Mouse (Mus musculus): ENCODE measurements around the gene Mum1.
A peak's percentile ranks its signal among the peaks of the same experiment; 100 is the strongest.

Gene Mum1

DNA sequence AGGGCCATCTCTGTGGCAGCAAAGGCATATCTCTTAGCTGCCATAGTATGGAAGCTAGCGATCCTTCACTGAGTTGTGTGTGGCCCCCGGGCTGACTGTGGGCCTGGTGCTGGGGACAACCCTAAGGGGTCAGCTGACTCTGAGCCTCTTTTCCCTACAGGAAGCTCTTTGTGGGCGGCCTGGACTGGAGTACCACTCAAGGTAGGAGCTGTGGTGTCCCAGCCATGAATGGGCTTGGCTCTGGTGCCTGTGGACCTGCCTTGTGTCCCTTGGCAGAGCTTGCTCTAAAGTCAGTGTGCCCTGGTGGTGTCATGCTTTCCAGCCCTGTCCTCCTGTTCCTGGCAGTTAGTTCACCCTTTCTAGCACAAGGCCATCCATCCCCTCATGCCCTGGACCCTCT is 47.6 kb downstream of the Mum1 start:
- DNase-seq: no peak

DNA sequence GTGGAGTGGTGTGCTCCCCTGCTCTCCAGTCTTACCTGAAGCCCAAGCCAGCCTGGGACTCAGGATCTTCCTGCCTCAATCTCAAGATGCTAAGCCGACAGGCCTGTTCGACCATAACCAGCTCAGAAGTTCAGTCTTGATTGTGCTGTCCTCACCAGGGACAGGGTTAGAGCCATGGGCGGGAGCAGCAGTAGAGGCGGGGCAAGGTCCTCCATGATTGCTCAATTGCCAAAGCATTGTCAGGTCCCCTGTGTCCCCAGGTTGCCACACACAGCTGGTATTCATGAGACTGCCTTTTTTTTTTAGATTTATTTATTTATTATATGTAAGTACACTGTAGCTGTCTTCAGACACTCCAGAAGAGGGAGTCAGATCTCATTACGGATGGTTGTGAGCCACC is 50.0 kb downstream of the Mum1 start:
- DNase-seq: no peak

DNA sequence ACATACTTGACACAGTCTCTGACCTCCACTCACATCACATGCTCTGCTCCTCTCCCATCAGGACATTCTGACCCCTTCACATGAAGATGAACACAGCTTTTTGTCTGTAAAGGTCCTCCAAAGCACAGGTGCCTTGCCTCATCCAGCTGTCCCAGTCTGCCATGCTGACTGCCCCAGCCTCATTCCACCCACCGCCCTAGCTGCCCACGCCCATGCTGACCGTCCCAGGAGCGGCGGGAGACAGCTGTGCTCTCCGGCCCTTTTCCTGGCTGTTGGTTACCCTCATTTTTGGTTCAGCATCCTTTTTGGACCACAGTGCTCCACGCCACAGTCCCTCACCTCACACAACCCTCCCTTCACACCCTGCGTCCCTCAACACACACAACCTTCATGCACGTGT is 52.2 kb downstream of the Mum1 start:
- DNase-seq: no peak

DNA sequence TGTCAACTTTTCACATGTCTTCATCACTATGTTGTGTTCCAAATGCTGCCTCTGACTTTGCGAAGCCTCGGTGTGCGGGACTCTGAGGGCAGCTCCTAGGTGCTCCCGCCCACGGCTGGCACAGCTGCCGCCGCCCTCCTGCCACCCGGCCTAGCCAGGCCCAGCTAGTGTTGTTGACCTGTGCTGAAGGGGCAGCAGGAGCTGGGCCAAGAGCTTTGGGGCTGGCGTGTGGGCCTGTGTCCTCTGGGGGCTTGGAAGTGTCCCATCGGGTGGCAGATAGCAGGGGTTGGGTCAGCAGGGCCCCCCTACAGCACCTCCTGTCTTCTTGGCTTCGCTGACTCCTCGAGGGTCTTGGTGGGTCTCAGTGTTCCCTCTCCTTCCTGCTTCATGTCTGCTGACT is 53.0 kb downstream of the Mum1 start:
- no peak for DNase-seq

DNA sequence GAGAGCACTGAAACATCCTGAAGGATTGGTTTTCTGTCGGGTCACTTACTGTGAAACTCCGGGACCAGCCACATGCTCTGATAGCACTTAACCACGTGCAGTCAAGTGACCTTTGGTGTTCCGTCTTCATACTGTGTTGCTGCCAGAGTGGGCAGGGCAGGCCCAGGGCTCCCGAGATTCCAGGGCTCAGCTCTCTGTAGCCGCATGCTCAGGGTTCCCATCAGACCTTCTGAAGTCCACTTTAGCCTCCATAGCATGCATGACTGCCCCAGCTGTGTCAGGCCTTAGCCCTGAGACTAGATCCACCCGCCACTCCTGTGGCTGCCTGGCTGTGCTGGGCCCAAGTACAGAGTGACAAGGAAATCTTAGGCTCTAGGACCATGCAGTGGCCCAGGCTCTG is 55.1 kb downstream of the Mum1 start:
- no peak for DNase-seq

DNA sequence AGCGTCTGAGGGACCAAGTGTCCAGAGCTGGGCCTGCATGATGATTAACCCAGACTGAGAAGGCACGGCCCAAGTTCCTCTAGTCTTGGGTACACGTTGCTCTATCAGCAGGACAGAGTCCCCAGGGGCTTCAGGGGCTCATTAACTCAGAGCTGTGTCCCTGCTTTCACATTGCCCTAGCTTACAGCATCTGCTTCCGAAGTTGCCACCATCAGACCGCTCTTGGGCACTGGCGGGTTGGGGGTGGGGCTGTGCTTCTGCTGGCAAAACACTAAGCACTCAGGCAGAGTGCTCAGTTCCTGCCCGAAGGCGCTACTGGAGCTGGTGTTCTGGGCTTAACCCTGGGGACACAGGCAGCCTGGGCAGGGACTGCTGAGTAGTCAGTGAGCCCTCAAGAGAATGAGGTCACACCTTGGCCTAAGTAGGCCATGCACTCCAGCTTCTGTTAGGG is 55.7 kb downstream of the Mum1 start:
- DNase-seq: no peak

DNA sequence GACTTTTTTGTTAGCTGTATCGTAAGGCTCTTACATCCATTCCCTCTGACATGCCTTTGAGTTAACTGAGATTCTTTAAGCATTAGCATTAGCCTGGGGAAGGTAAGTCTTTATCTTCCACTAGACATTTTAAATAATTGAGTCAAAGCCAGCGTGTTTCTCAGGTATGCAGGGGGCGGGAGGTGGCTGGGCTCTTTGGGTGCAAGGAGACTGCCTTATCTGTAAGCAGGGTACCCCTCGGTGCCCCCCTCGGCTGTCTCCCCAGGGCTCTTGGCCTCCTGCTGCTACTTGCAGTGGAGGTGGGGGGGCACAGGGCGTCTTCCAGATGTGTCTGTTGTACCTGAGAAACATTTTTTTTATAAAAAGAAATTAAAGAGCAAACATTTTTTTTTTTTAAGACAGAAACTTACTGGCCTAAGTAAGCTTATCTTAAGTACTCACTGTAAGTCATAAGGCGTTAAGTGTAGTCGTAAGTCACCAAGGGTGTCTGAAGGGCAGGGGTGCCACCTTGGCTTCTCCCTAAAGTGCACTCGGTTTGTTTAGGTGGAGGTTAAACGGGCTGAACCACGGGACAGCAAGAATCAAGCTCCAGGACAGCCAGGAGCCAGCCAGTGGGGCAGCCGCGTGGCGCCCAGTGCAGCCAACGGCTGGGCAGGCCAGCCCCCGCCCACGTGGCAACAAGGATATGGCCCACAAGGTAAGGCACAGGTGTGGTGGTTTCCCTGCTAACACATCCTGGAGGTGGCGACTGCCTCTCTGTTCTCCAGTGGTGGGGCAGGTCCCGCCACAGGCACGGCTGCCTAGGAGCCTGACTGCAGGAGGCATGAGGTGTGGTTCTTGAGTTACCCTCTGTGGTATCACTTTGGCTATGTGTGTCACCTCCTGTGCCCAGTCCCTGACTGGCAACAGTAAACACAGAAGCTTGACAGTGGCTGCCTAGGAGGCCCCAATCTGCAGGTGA is 56.5 kb downstream of the Mum1 start:
- DNase-seq: no peak

DNA sequence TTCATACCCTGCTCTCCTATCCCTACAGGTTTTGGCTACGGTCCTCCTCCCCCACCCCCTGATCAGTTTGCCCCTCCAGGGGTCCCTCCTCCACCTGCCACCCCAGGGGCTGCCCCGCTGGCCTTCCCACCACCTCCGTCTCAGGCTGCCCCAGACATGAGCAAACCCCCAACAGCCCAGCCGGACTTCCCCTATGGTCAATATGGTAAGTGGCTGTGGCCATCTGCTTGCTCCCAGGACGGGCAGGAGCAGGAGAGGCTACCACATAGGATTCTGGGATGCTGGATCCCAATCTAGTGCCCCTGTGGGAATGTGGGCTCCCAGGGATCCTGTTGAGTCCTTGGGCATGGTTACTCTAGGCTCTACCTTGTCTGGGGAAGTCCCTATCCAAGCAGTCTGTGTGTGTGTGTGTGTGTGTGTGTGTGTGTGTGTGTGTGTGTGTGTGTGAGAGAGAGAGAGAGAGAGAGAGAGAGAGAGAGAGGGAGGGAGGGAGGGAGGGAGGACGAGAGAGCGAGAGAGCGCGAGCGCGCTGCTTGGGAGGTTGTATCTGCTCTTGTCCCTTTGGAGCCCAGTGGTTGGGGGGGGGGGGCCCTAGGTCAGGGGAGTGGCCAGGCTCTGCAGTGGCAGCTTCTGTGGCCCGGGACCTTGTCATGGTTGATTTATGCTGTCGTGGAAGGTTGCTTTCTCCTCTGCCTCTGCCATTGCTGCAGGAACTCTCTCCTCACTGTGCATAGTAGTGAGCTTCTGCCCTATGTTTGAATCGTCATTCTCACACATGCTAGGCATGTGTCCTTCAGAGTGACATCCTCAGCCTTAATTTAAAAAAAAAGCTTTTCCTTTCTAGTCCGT is 59.2 kb downstream of the Mum1 start:
- DNase-seq: no peak

DNA sequence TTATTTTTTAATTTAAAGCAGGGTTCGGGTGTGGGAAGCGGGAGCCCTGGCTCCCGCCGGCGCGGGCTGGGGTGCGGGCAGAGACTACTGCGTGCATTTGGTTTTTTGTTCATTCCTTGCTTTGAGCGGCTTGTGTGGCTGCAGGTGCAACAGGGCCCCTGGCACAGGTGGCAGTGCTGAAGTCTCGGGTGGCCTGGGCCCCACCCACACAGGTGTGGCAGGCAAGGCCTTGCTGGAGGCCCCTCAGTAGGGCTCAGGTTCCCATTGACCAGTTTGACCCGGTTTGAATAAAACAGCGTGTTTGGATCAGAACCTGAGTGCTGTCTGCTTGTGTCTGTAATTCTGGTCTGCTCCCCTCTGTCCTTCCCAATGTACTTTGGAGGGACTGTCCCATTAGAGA is 61.9 kb downstream of the Mum1 start:
- no peak for DNase-seq

DNA sequence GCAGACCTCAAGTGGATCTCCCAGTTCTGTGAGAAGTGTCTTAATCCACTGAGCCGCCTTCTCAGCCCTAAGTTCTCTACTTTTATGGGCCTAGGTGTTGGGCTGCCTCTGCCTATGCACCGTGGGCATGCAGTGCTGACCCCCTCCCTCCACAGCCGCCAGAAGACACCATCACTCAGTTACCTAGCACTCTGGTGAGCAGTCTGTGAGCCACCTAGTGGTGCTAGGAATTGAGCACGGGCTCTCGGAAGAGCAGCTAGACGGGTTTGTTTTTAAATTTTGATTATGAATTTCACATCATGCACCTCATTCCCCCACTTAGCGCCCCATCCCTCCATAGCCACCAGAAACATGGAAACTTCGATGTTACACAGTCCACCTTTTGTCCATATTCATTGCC is 62.4 kb downstream of the Mum1 start:
- no peak for DNase-seq

DNA sequence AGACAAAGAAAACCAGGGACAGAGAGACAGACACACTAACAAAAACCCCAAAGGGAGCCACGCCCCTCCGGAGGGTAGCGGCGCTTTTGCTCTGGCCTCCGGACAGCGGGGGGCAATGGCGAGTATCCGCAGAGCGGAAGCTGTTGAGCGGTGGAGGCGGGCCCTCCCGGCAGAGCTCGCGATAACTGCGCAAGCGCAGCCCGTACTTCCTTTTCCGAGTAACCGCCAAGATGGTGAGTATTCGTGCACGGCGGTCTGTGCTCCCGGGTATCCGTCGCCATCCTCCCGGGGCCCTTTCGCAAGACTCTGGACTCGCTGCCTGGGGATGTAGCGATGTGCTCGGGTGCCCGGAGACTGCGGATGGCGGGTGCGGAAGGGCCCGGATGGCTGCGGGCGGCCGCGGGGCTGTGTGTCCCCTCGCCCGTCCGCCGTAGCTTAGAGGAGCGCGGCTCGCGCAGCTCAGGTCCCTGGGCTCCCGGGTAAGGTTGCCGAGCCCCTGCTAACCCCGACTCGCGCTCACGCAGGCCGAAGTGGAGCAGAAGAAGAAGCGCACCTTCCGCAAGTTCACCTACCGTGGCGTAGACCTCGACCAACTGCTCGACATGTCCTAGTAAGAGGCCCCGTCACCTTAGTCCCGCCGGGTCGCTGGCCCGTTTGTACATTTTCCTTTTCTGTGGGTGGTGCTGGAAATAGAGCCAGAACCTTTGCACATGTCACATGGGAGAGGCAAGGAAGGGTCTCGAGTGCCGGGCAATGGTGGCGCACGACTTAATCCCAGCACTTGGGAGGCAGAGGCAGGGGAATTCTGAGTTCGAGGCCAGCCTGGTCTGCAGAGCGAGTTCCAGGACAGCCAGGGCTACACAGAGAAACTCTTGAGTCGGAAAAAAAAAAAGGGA is 66.3 kb downstream of the Mum1 start, which contains the start of gene Rps15:
Gene Rps15 (plus strand): TSS at position 203 of the 896 bp plus-strand sequence.
- DNase-seq: peak; percentile 94

DNA sequence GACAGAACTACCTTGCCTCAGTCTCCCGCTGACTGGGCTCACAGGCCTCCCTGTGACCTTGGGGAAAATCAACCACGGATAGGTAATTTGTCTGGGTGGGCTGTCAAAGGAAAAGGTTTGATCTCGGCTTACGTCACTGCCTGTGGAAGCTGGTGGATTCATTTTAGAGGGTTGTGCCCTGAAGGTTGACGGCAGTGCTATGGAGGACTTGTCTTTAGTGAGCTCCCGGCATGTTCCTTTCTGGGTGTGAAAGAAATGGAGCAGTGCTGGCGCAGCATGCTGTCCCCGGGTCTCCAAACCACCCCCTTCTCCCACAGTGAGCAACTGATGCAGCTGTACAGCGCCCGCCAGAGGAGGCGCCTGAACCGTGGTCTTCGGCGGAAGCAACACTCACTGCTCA is 67.1 kb downstream of the Mum1 start:
- no peak for DNase-seq
